Mouse (Mus musculus) spleen, adult 10 weeks (tissue): ENCODE results near the gene 1700021F07Rik. TPM values are rescaled to one million over a fixed set of nuclear protein-coding genes. Genes with fewer than 3 reads are reported as not detected.

Experiments
- polyA plus RNA-seq: library from polyadenylated mRNA; stranded (reverse); fragments of 350-450 nt; fragmentation: Illumina TruSeq; extraction: RNeasy Lipid Tissue Mini Kit (QIAGEN cat#74804); gene quantifications from one replicate; pipeline ENCODE4 v1.2.3, GENCODE M21; 2015; ENCODE audit warnings: low replicate concordance; ENCODE audit not compliant: insufficient read depth

The 1700021F07Rik gene
- polyA plus RNA-seq, result not detected

DNA sequence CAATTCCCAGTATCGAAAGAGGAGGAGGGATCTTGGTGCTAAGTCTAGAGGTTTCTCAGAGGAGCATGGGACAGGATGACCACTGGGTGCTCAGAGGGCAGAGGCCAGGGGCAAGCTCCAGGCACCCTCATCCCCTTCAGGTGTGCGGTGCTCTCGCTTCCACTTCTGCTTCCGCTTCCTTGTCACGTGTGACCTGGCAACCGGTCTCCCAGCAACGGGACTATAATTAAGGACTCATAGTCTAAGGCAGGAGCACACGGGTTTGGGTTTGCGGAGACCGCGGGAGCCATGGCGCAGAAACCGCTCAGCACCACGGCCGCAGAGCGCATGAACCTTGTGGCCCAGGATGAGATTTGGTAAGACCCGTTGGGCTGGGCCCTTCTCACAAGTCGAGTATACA, at the start of gene 1700021F07Rik:
Gene 1700021F07Rik (plus strand): TSS at position 211 of the 400 bp plus-strand sequence.

Other genes with a start within 250 kb of the 1700021F07Rik start
- gene Pmepa1, start 246.1 kb upstream of the 1700021F07Rik start, polyA plus RNA-seq, result 3.3 TPM
- not detected for gene Ankrd60, start 55.8 kb downstream of the 1700021F07Rik start, polyA plus RNA-seq
- 23.7 TPM for gene Rab22a, start 137.2 kb downstream of the 1700021F07Rik start, polyA plus RNA-seq
- gene 1700010B08Rik, start 196.8 kb downstream of the 1700021F07Rik start, polyA plus RNA-seq, result not detected
- 48.4 TPM for gene Vapb, start 214.9 kb downstream of the 1700021F07Rik start, polyA plus RNA-seq